Mouse (Mus musculus) MN1 (cell line): ENCODE data around the gene Mpdz.
A peak's percentile ranks its signal among the peaks of the same experiment; 100 is the strongest.

Experiments used
- DNase-seq: peaks from one replicate; pipeline ENCODE4 v3.0.0-alpha.2; 2016; ENCODE audit warnings: low spot score

Mpdz gene

GRCm38 (mm10) chr4:81442078-81442981, at the start of gene Mpdz:
Gene Mpdz (minus strand): TSS chr4:81442815.
- peak; percentile 71 for DNase-seq

- no peak for DNase-seq
Observed at GRCm38 (mm10) chr4:81490556-81490955, 47.9 kb upstream of the Mpdz start.

GRCm38 (mm10) chr4:81484603-81485002, 42.0 kb upstream of the Mpdz start:
- no peak for DNase-seq

GRCm38 (mm10) chr4:81483887-81484602, 41.4 kb upstream of the Mpdz start:
- DNase-seq: no peak

- peak; percentile 6 for DNase-seq
Observed at GRCm38 (mm10) chr4:81483159-81483558, 40.5 kb upstream of the Mpdz start.

- no peak for DNase-seq
Observed at GRCm38 (mm10) chr4:81466821-81467220, 24.2 kb upstream of the Mpdz start.

- no peak for DNase-seq
Observed at GRCm38 (mm10) chr4:81465172-81465571, 22.6 kb upstream of the Mpdz start.

- DNase-seq: peak; percentile 14
Observed at GRCm38 (mm10) chr4:81462253-81462652, 19.6 kb upstream of the Mpdz start.

GRCm38 (mm10) chr4:81458921-81459320, 16.3 kb upstream of the Mpdz start:
- no peak for DNase-seq

GRCm38 (mm10) chr4:81453806-81454205, 11.2 kb upstream of the Mpdz start:
- DNase-seq: no peak

- DNase-seq: no peak
Observed at GRCm38 (mm10) chr4:81452183-81452582, 9.6 kb upstream of the Mpdz start.

- DNase-seq: no peak
Observed at GRCm38 (mm10) chr4:81449413-81449812, 6.8 kb upstream of the Mpdz start.

- no peak for DNase-seq
Observed at GRCm38 (mm10) chr4:81443566-81443965, 951 bp upstream of the Mpdz start.

- no peak for DNase-seq
Observed at GRCm38 (mm10) chr4:81433961-81434360, 8.7 kb downstream of the Mpdz start.

- DNase-seq: no peak
Observed at GRCm38 (mm10) chr4:81430826-81431225, 11.8 kb downstream of the Mpdz start.

GRCm38 (mm10) chr4:81430105-81430504, 12.5 kb downstream of the Mpdz start:
- DNase-seq: no peak

GRCm38 (mm10) chr4:81429670-81430069, 12.9 kb downstream of the Mpdz start:
- DNase-seq: no peak

GRCm38 (mm10) chr4:81423556-81423955, 19.1 kb downstream of the Mpdz start:
- peak; percentile 18 for DNase-seq

GRCm38 (mm10) chr4:81421621-81422020, 21.0 kb downstream of the Mpdz start:
- DNase-seq: no peak

- no peak for DNase-seq
Observed at GRCm38 (mm10) chr4:81415324-81416026, 27.1 kb downstream of the Mpdz start.

- no peak for DNase-seq
Observed at GRCm38 (mm10) chr4:81414684-81415323, 27.8 kb downstream of the Mpdz start.

GRCm38 (mm10) chr4:81396883-81397282, 45.7 kb downstream of the Mpdz start:
- no peak for DNase-seq
